Mouse (Mus musculus) C2C12 (cell line): Measurements from ENCODE around the gene Tsfm. TPM values are rescaled to one million over a fixed set of nuclear protein-coding genes. Genes with fewer than 3 reads are reported as not detected.

Experiments used
- H3K27me3 ChIP-seq: one replicate; pipeline ENCODE4 v1.6.1; 2011; ENCODE audit not compliant: control insufficient read depth, insufficient read depth, insufficient read length
- H3K36me3 ChIP-seq: one replicate; pipeline ENCODE4 v1.6.1; 2011; ENCODE audit not compliant: control insufficient read depth, insufficient read depth
- H3K4me3 ChIP-seq: one replicate; pipeline ENCODE4 v1.5.1; 2011; ENCODE audit warnings: mild to moderate bottlenecking, control low read depth; ENCODE audit not compliant: poor library complexity, insufficient read depth, severe bottlenecking
- H3K79me2 ChIP-seq: one replicate; pipeline ENCODE4 v1.6.1; 2011; ENCODE audit not compliant: control insufficient read depth, insufficient read depth
- H3K79me3 ChIP-seq: one replicate; pipeline ENCODE4 v1.6.1; 2011; ENCODE audit warnings: low read depth, control low read depth
- H3ac ChIP-seq: one replicate; pipeline ENCODE3; 2011; ENCODE audit warnings: low read depth; ENCODE audit not compliant: control insufficient read depth, insufficient read length
- CEBPB ChIP-seq: IDR thresholded peaks from one replicate; pipeline ENCODE4 v1.6.1; 2011; ENCODE audit warnings: low read depth, mild to moderate bottlenecking, control low read depth, moderate library complexity
- CTCF ChIP-seq: IDR thresholded peaks from one replicate; pipeline ENCODE4 v1.5.1; 2011; ENCODE audit not compliant: control insufficient read depth, insufficient read depth, insufficient read length
- FOSL1 ChIP-seq: IDR thresholded peaks from one replicate; pipeline ENCODE4 v1.8.0; 2011; ENCODE audit warnings: mild to moderate bottlenecking, low read length; ENCODE audit not compliant: poor library complexity, insufficient read depth, severe bottlenecking
- MAX ChIP-seq: IDR thresholded peaks from one replicate; pipeline ENCODE4 v1.6.1; 2011; ENCODE audit warnings: mild to moderate bottlenecking, control low read depth
- MYOD1 ChIP-seq: IDR thresholded peaks from one replicate; pipeline ENCODE4 v1.6.1; 2011; ENCODE audit warnings: low read depth; ENCODE audit not compliant: control insufficient read depth, insufficient read length
- MYOG ChIP-seq: IDR thresholded peaks from one replicate; pipeline ENCODE4 v1.6.1; 2011; ENCODE audit not compliant: control insufficient read depth, insufficient read length; ENCODE audit errors: extremely low read depth
- USF1 ChIP-seq: IDR thresholded peaks from one replicate; pipeline ENCODE4 v1.6.1; 2011; ENCODE audit warnings: low read depth, mild to moderate bottlenecking, control low read depth, moderate library complexity
- polyA plus RNA-seq: library from polyadenylated mRNA; unstranded; fragments of >200 nt; fragmentation: generic; extraction: Trizol; gene quantifications from one replicate; pipeline ENCODE4 v1.2.1, GENCODE M21; 2012; ENCODE audit warnings: missing spikeins

The Tsfm gene
- polyA plus RNA-seq, 1 experiment = 66.0 TPM

DNA sequence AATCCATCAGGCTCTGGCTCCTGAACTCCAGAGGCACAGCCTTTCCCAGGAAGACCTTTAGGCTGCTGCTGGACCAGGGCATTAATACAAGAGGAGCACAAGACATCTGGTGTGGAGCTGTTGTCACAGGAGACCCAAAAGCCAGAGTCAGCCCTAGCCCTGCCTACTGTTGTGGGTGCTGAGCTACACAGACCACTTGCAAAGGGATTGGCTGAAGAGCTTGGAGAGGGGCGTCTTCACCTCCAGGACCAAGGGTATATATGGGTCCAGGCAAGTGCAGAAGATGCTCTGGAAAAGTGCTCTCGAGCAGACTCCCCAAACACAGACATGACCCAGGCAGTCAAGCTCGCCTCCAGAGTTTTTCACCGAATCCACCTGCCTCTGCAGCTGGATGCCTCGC lies 17.3 kb upstream of the Tsfm start, which contains the start of gene Cyp27b1:
Gene Cyp27b1, plus strand, starts transcription at position 297 of the 400 bp plus-strand sequence.
- Histone ChIP-seq H3K36me3 (peaks cover 27% of the 10 kb centered on the region), H3K4me3 (no peak within 1 kb of the TSS), H3K79me2 (peaks cover 11% of the 10 kb centered on the region), H3ac (no peak within 1 kb of the TSS), H3K79me3 (peaks cover 2% of the 10 kb centered on the region), H3K27me3 (peaks cover 17% of the 10 kb centered on the region)
- TF ChIP-seq FOSL1 (no peak), MYOD1 (no peak), MAX (no peak), CEBPB (no peak), USF1 (no peak), CTCF (no peak), MYOG (no peak)

DNA sequence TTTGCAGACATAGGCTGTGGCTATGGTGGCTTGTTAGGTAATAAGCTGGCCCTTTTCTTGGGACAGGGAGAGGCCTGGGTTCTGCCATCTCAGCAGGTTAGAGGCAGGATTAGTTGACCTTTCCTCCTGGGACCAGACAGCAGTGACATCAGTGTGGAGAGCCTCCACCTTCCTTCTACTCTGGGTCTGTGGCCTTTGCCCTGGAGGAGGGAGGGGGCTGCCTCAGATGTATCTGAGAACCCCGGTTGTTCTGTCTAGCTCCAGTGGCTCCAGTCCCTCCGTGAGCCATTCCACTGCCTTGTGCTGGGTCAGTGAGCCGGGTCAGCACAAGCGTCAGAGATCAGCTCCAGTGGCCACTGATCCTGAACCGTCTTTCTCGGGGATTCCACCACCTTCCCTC lies 12.5 kb upstream of the Tsfm start:
- H3K4me3 ChIP-seq = peak overlapping the region; percentile 71
- H3K79me3 ChIP-seq = peaks cover 2% of the 10 kb centered on the region
- no peak for TF ChIP-seq FOSL1
- TF ChIP-seq MYOD1 = no peak
- TF ChIP-seq CTCF = no peak
- TF ChIP-seq MAX = no peak
- no peak for TF ChIP-seq USF1
- H3K36me3 ChIP-seq = peaks cover 27% of the 10 kb centered on the region
- H3K79me2 ChIP-seq = peaks cover 21% of the 10 kb centered on the region
- peak overlapping the region; percentile 8 for H3ac ChIP-seq
- H3K27me3 ChIP-seq = no peaks in the 10 kb centered on the region

DNA sequence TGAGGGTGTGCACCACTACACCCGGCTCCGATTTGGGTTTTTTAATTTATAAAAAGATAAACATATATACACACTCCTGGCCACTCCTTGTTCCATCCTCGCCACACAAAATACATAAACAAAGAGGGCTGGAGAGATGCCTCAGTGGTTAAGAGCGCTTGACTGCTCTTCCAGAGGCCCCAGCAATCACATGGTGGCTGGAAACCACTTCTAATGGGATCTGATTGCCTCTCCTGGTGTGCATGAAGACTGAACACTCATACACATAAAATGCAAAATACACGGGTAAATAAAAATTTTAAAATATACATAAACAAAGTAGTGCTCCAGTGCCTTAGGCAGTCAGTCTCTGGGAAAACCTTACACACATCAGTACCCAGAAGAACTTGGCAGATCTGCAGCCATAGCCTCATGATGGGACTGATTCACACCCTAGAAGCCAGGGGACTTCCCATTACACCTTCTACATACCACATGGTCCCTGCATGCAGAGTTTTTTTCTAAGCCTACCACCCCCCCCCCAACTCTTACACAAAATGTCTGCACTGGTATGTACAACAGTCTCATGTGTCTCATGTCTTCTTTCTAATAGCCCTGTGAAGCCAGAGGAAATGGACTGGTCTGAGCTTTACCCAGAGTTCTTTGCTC lies 12.0 kb upstream of the Tsfm start:
- Histone ChIP-seq H3ac (peak overlapping the region; percentile 40), H3K36me3 (peaks cover 27% of the 10 kb centered on the region), H3K79me2 (peaks cover 21% of the 10 kb centered on the region), H3K79me3 (peaks cover 2% of the 10 kb centered on the region), H3K27me3 (no peaks in the 10 kb centered on the region), H3K4me3 (peak overlapping the region; percentile 71)
- TF ChIP-seq CEBPB = no peak
- no peak for TF ChIP-seq MYOG
- TF ChIP-seq MAX = no peak
- TF ChIP-seq USF1 = no peak
- TF ChIP-seq FOSL1 = no peak

DNA sequence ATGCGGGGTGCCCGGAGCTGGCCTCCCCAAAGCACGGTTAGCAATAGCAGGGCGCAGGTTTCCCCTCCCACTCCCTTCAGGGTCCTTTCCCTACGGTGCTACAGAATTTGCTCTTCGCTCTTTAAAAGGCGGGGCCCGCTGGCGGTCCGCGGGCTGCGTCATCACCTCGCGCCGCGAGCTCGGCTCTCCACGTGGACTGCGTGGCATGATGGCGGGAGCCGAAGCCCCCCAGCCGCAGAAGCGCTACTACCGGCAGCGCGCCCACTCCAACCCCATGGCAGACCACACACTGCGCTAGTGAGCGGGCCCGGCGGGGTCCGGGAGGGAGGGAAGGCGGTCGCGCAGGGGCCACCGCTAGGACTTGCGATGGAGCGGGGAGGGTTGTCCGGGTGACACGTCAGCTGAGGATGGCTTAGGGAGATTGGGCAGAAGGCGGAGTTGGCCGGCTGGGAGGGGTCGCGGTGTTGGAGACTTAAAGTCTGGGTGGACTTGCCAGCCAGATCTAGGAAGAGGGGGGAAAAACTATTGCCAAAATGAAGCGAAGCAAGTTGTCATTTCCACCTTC lies 11.2 kb upstream of the Tsfm start:
- Histone ChIP-seq H3K27me3 (no peaks in the 10 kb centered on the region), H3K79me2 (peaks cover 21% of the 10 kb centered on the region), H3K79me3 (peaks cover 2% of the 10 kb centered on the region), H3K36me3 (peaks cover 27% of the 10 kb centered on the region), H3K4me3 (peak overlapping the region; percentile 71), H3ac (peak overlapping the region; percentile 100)
- TF ChIP-seq MAX (peak; percentile 98), CEBPB (no peak), USF1 (no peak)

DNA sequence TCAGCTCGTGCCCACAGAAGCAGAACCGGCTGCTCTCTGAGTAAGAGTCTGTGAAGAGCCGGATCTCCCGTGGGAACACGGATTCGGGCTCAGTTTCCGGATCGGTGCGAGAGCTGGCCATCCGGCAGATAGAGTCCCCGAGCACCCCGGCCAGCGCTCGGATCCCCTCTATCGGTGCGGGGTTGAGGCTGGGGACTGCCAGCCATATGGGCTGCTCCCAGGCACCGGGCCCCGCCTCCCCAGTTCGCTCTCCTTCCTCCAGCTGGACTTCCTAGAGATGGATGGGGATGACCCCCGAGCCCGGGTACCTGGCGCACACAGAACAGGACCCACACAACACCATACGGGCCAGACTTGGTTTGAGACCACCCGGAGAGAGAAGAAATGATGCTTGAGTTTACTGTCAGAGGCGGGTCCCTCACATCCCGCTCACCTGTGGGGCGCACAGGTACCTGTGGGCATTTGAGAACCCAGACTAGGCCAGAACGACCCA lies 10.7 kb upstream of the Tsfm start, which contains the start of the genes Mettl1 and Eef1akmt3:
Gene Mettl1, plus strand, starts transcription at position 141 of the 493 bp plus-strand sequence.
Gene Eef1akmt3, minus strand, starts transcription at position 240 of the 493 bp plus-strand sequence.
- H3ac ChIP-seq = peak within 1 kb of the TSS; percentile 100
- H3K4me3 ChIP-seq = peak within 1 kb of the TSS; percentile 71
- H3K27me3 ChIP-seq = no peaks in the 10 kb centered on the region
- H3K36me3 ChIP-seq = peaks cover 27% of the 10 kb centered on the region
- peaks cover 2% of the 10 kb centered on the region for H3K79me3 ChIP-seq
- peaks cover 21% of the 10 kb centered on the region for H3K79me2 ChIP-seq
- no peak for TF ChIP-seq CEBPB

DNA sequence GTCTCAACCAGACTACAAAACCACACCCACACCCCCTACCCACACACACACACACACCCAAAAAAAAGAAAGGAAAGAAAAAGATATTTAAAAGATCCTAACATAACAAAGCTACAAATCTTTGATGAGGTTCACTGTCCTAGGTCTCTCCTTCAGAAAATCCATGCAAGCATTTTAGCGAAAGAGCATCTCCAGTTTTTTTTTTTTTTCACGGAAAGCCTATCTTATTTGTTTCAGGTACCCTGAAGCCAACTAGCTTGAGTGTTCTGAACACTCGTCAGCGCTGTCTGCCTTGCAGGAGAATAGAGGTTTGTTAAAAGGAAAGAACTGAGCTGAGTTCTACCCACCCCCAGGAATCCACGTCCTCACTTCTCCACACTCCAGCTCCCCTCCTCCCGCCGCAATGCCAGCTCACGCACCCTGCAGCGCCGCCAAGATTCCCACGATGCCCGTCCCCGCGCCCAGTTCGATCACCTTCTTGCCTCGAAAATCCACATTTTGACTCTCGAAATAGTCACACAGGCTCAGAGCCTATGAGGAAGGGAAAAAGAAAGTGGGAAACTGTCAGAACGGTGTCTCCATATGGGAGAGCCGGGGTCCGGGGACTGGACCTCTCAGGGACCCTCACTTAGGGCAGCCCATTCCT lies 10.1 kb upstream of the Tsfm start:
- Histone ChIP-seq H3K36me3 (peaks cover 23% of the 10 kb centered on the region), H3K27me3 (no peaks in the 10 kb centered on the region), H3K79me3 (peaks cover 2% of the 10 kb centered on the region), H3K4me3 (peak overlapping the region; percentile 71), H3ac (peak overlapping the region; percentile 65), H3K79me2 (peaks cover 21% of the 10 kb centered on the region)
- no peak for TF ChIP-seq MYOD1
- no peak for TF ChIP-seq CTCF
- TF ChIP-seq MYOG = no peak
- no peak for TF ChIP-seq FOSL1
- TF ChIP-seq USF1 = no peak
- TF ChIP-seq MAX = no peak
- no peak for TF ChIP-seq CEBPB
